Mouse (Mus musculus) granulocyte monocyte progenitor cell, adult 5-6 weeks (primary cell): ENCODE measurements around the gene Hspa12b. TPM values are rescaled to one million over a fixed set of nuclear protein-coding genes. Genes with fewer than 3 reads are reported as not detected.

ENCODE experiments used
- ATAC-seq: replicated peaks from 2 replicates; pipeline ENCODE4 v1.8.0; 2016; ENCODE audit warnings: mild to moderate bottlenecking, moderate TSS enrichment, inconsistent platforms; ENCODE audit not compliant: poor library complexity, severe bottlenecking
- total RNA-seq, 2 experiments: library from RNA; stranded (forward) in 1 of 2; stranded (reverse) in 1 of 2; fragments of 200-712, 200-1000 nt in 1 of 2; fragments of >200 nt in 1 of 2; fragmentation: Nextera tagmentation in 1 of 2; gene quantifications; 2 replicates each; pipeline ENCODE4 v1.2.3; 2014 to 2017

Gene Hspa12b
- total RNA-seq, 2 experiments from 2014 or later: not detected

GRCm38 (mm10) chr2:131146193-131147042 is 19.3 kb downstream of the Hspa12b start:
- 0 out of 2 replicates have a peak, but pooled peaks have one; percentile 26 for ATAC-seq

DNA sequence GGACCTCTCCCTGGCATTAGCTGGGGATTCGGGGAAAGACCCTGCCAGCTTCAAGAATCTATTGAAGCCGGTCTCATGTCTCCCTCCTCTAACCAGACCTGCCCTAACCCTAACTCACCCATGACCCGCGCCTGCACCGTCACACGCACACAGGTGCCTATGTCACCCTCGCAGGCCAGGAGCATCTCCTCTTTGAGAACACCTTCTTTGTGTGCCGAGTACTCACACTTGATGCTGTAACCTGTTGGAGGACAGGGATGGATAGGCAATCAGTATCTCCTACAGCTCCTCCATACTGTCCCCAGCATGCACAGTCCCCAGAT is 19.9 kb downstream of the Hspa12b start:
- no peak for ATAC-seq

DNA sequence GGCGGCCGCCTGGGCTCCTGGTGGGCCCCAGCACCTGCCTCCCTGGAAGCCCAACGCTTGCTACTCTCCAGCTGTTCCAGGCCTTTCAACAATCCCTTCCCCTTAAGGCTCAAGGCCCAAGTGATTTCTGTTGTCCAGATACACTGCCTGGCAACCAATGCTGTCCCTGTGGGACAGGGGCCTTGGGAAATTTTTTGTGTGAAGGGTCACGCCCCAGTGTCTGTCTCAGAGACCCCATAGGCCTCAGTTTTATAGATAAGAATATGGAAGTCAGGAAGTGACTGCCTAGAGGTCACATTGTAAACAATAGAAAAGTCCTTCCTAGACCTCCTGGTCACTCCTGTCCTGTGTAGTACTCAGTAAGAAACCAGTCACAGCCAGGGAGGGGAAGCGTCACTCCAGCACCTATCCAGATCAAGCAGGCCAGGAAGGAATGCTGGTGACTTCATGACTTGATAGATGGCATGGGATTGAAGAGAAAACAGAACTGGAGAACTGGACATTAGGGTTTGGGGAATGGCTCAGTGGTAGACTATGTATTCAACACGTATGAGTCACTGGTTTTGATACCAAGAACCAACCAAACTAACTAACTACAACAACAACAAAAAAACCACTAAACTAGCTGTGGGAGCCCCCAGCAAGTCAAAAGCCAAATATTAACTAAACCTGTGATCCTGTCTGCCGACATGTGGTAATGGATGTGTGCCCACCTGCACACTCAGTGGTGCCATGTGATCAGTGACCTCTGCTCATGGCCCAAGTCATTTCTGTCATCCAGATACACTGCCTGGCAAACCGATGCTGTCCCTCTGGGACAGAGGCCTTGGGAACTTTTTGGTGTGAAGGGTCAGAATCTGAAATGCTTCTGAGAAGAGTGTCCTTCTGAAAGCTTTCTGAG is 21.5 kb downstream of the Hspa12b start:
- ATAC-seq: no peak

- ATAC-seq: no peak
Measured at GRCm38 (mm10) chr2:131149254-131149578, 22.1 kb downstream of the Hspa12b start.

DNA sequence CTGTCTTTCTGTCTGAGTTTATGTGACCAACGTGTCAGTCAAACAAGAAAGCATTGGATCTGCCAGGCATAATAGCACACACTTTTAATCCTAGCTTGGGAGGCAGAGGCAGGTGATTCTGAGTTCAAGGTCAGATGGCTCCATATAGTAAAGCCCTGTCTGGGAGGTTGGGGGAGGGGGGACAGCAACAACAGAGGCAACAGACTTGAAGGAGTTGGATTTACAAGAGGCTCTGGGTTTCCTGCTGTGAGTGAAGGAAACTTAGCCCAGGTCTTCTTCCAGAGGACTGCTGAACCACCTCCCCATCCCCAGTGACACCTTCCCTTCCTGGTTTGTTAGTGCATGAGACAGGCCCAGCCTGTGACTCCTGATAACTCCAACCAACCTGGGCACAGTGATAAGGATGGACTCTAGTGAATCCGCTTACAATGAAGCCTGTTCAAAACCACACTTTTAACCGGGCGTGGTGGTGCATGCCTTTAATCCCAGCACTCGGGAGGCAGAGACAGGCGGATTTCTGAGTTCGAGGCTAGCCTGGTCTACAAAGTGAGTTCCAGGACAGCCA is 25.2 kb downstream of the Hspa12b start:
- ATAC-seq: no peak

GRCm38 (mm10) chr2:131154036-131154435 is 27.0 kb downstream of the Hspa12b start:
- no peak for ATAC-seq

DNA sequence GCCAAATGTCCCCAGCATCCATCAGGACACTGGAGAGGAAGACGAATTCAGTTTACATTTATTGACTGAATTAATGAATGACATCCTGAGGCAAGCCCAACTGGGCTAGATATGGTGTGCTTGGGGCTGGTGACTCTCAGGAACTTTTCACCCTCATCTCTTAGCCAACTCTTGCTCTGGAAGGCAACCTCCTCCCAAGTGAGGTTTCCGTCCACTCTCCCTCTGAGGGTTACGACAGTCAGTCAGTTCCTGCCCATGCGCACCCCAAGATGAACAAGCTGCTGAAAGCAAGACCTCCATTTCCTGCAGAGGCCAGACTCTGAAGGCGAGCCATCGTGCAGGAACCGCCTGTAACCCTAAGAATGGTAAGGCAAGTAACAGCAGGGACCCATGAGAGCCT is 29.9 kb downstream of the Hspa12b start:
- peak; percentile 43 for ATAC-seq

DNA sequence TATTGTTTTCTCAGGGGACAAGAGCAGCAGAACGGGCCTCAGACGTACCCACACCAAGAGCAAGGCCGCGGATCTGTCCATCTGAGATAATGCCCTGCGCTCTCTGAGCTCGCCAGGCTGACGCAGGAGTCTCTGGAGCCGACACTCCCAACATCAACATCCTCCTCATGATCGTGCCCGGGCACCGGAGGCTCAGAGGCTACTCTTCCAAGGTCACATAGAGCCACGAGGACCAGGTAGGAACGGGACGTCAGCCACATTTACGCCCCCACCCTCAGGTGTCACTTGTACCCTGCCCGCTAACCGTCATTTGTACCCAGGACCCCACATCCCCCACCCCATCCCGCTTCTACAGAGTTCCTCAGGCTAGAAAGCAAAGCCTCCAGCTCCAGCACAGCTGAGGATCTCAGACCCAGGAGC is 32.4 kb downstream of the Hspa12b start:
- ATAC-seq: peak; percentile 13

- peak; percentile 93 for ATAC-seq
Measured at GRCm38 (mm10) chr2:131159938-131160581, 33.0 kb downstream of the Hspa12b start, which contains the start of gene 1700037H04Rik. 1700037H04Rik (minus strand) TSS chr2:131160081.

DNA sequence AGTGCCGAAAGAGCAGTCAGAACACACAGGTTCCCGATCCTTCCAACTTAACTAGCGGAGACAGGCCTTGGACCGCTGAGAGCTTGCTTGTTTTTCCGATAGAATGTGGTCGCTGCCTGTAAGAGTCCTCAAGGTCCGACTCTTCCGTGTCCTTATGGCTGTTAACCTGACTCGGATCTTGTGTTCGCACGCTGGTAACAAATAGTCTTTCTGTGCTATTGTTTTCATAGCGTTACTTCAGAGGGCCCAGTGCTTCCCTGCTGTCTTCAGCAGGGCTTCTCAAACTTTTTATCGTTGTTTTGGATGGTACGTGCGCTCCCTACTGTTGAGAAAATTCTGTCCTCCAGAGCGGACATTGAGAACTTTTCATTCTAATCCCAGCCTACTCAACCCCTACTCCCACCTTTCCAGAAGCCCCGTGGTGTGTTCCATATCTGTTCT is 33.6 kb downstream of the Hspa12b start:
- no peak for ATAC-seq

DNA sequence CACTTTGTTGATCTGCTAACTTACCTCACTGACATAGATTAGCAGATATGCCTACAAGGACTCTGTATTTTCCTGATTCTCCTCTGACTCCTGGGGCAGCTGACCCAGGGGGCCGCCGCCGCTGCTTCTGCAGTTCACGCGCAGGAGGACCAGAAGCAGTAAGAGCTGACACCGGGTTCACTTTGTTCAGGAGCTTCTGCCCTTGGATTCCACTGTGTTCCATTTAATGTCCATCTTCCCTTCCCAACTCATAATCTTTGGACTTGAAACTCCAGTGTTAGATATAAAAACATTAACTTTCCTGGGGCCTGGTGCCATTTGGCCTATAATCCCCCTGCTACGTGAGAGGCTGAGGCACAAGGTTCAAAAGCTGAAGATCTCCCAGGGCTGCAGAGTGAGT is 36.8 kb downstream of the Hspa12b start:
- ATAC-seq: no peak

DNA sequence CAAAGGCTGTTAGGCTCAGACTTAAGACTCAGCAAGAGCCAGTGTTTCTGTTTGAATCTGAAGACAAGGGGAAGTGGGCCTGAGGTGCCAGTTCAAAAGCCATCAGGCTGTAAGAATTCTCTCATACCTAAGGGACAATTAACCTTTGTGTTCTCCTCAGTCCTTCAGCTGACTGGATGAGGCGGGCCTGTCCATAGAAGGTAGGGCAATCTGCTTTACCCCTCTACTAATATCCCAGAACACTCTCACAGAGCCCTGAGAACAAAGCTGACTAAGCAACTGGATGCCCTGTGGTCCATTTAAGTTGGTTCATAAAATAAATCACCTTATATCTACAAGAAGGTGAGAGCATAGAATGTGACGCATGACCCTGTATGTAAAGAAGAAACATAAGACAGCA is 39.1 kb downstream of the Hspa12b start:
- ATAC-seq: no peak

GRCm38 (mm10) chr2:131167984-131168383 is 40.9 kb downstream of the Hspa12b start:
- ATAC-seq: no peak

- no peak for ATAC-seq
Measured at GRCm38 (mm10) chr2:131168914-131169313, 41.8 kb downstream of the Hspa12b start.

DNA sequence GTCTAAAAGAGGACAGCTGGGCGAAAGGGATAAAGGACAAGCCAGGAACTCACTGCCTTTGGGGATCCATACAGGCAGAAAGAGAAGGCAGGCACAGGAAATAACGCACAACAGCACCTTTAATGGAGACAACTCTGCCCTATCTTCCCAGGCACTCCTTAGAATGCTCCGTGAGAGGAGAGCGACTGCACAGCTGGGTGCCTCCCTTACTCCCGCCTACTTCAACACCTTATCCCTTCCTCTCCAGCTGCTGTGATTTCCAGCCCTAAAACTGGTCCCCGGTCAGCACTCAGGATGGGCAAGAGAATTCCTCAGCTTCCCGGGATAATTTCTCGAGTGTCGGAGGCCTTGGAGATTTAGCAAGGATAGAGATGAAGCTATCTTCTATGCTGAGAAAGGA is 43.9 kb downstream of the Hspa12b start:
- no peak for ATAC-seq

DNA sequence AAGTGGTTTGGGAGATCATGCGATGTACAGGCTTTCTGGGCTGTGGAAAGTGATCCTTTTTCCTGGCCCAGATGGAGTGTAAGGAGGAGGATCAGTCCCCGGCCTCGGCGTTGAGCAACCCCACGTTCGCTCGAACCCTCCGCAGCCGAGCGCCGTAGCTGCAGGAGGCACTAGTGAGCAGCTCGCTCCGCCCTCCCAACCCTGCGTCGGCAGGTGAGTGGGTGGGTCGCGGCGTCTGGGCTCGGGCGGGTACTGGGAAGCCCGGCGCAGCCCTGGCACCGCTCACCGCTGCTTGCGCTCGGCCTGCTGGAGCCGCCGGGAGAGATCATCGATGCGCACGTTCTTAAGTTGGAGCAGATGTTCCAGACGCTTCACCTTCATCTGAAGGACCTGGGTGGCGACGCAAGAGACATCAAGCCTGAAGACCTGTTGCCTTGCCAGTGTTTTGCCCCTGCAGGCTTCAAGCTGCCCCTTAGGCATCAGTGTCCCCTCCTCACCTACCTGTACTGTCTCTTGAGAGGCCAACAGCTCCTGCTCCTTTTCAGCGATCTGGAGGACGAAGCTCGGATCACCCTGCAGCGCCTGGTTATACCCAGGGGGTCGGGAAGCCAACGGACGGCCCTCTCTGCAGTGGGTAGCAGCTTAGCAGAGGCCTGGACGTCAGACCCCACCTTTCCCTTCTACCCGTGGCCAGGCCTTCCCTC is 44.5 kb downstream of the Hspa12b start:
- peak; percentile 26 for ATAC-seq

GRCm38 (mm10) chr2:131172322-131172721 is 45.2 kb downstream of the Hspa12b start:
- ATAC-seq: no peak

DNA sequence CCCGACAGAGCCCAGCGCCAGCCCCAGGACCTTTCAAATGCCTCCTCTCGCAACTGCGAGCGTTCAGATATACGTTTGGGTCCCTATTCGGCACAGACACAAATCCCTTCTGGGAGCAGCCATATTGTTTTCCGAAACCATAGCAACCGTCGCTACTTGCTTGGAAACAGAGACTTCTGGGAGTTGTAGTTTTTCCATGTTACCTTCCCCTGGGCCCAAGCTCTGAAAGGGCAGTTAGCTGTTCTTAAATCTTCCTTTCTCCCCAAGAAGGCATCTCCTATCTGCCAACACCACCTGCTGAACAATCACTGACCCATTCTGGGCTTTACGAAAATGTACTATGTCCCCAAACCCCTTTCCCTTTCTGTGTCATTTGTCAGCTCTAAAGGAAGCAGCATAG is 47.6 kb downstream of the Hspa12b start:
- ATAC-seq: peak; percentile 50

DNA sequence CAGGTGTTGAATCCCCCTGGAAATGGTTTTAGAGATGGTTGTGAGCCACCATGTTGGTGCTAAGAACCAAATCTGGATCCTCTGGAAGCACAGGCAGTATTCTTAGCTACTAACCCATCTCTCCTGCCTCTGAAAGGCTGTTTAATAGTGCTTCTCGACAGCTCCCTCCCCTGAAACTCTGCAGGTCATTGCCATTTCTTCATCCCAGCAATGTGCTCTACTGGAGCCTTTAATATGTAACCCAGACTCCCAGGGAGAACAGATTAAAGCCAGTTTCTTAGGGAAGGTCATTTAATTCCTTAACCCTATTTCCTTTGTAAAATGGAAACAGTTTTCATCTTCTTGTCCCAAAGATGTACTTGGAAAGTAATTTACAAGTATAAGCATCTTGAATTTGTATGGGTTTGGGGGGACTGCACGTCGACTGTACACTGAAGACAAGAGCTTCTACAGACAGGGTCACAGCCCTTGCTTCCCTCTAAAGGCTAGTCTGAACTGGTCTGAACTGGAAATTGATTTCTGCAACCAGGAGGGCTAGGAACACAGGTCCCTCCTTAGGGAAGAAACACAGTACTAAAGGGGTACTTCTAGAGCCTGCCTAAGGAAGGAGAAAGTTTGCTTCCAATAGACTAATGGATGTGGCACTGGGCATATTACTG is 48.3 kb downstream of the Hspa12b start:
- no peak for ATAC-seq
